Mouse (Mus musculus) CD8-positive naive resting alpha-beta T cell, adult 2 months (primary cell): Measurements from ENCODE around the gene Apol10a.
A peak's percentile ranks its signal among the peaks of the same experiment; 100 is the strongest.
"Not testable (repeated sequence)": the region's sequence is repeated elsewhere in the genome, so short reads cannot be mapped to it uniquely, and the experiment has no call there.

ENCODE experiments used
- DNase-seq, 2 experiments: peaks; one replicate each; pipeline ENCODE4 v3.0.0; 2022; ENCODE audit warnings: low read depth in 2 of 2, low spot score in 2 of 2

The Apol10a gene

GRCm38 (mm10) chr15:77476693-77477092, at the start of gene Apol10a:
Gene Apol10a, plus strand, starts transcription at chr15:77477047.
- DNase-seq: not testable (repeated sequence)

DNA sequence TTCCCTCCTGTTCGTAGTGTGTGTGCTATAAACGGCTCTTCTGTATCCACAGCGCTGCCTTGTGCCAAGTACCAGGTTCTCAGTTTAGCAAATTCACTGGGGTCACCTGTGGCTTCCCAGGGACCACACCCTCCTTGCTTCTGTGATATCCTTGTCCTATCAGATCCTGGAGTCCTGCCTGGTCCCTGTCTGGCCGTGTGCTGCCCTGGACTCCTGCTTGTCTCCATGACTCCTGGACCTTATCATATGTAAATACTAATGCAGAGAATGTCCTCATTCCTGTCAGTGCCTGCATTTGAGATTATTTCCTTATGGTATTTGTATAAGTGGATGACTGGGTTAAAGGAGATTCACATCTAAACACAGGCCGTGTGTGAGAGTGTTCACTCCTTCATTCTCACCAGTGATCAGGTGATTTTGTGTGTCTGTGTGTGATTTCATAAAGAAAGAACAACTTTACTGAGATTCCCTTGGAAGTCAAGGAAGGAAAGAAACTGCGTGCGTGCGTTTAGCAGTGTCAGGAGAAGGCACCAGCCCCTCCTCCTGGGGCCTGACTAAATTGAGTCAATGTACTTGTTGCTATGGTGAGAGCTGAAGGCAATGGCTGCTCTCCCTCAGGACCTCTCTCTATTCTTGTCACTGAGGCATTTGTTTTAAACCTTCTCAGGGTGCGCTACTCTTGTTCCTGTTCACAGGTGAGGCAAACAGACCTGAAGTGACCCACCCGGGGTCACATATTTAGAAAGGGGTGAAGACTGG, 48.0 kb upstream of the Apol10a start:
- not testable (repeated sequence) for DNase-seq

- not testable (repeated sequence) for DNase-seq
Observed at GRCm38 (mm10) chr15:77444746-77445145, 32.1 kb upstream of the Apol10a start.

DNA sequence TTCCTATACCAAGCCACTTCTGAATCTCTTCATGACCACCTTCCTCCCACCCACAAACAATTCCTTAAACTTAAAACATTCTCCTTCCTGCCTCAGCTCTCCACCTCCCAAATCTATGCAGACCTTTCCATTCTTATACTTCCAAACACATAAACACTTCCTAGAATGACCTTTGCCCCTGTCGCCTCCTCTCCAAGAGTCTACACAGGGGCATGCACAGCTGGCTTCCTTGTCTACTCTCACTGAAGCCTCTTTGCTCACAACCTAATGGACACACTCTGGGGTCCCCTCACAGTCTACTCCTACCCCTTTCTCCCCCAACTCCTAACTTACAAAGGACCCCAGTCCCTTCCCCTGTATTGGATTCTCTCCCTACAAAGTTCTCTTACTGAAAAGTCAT, 31.2 kb upstream of the Apol10a start:
- DNase-seq: not testable (repeated sequence)

GRCm38 (mm10) chr15:77447392-77447791, 29.5 kb upstream of the Apol10a start, which contains the start of gene Apol7b:
Gene Apol7b, minus strand, starts transcription at chr15:77447492.
- DNase-seq: not testable (repeated sequence)

GRCm38 (mm10) chr15:77449927-77450326, 26.9 kb upstream of the Apol10a start:
- DNase-seq: peak; percentile 9 to 47

DNA sequence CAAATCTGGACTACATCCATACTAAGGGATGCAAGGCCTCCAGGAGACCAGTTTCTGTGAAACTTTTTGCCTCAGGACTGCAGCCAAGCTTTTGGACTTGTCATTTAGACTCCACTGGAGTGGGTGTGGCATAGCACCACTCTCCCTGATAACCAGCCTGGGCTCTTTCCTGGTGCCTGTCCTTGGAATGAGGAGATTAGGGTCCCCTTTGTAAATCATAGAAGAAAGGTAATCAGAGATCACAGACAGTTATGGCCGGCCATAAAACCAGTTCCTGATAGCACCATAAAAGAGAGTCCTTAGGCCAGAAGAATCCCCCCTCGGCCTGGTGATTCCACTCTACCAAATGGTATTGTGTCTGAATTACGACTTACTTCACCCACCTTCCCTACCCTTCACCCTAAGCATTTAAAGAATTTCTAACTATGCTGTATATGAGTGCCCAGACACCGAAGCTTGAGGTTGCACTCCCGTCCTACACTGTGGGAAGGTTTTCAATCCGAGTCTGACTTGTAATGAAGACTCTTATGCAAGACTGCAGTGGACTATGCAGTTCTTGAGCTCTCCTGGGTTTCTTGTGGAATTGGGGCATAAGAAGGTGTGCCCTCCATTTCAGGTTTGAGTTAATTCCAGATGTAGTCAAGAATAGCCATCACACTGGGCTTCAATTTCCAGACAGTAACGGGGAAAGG, 2.0 kb upstream of the Apol10a start:
- DNase-seq: not testable (repeated sequence)

DNA sequence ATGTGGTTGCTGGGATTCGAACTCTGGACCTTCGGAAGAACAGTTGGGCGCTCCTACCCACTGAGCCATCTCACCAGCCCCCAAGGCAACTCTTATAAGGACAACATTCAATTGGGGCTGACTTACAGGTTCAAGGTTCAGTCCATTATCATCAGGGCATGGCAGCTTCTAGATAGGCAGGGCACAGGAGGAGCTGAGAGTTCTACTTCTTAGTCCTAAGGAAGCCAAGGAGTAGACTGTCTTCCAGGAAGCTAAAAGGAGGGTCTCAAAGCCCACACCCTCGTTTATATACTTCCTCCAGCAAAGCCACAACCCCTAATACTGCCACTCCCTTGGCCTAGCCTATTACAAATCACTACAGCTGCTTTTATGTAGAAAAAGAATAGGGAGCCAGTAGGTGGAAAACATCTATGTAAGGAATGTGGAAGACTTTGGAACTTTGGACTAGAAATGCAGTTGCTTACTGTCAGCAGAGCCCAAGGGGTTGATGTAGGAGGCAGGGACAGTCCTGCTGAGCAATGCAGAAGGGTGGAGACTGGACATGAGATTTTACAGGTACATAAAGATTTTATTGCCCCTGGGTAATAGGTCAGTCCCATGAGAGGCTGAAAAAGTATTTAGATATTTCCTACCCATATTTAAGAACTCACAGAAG, 5.4 kb downstream of the Apol10a start:
- no peak for DNase-seq

GRCm38 (mm10) chr15:77493181-77493580, 16.3 kb downstream of the Apol10a start:
- not testable (repeated sequence) for DNase-seq

GRCm38 (mm10) chr15:77494694-77495093, 17.8 kb downstream of the Apol10a start:
- not testable (repeated sequence) for DNase-seq

DNA sequence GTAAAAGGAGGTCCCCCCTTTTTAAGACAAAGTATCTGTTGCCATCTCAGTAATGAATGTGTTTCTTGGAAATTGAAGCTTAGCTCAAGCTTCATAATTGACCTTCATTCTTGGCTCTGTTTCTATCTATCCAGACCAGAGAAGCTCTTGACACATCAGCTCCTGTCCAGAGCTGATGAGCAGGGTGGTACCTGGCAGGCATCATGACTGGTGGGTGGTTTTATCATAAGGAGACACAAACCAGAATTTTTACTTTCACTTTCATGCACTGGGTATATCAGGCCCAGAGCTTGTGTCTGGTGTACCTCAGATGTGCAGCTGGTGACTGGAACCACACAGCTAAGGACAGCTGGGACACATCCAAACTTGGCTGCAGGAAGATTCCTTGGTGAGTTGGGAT, 31.1 kb downstream of the Apol10a start, which contains the start of gene Apol11a:
Gene Apol11a, plus strand, starts transcription at position 306 of the 400 bp plus-strand sequence.
- DNase-seq: not testable (repeated sequence)

GRCm38 (mm10) chr15:77520596-77520995, 43.7 kb downstream of the Apol10a start:
- not testable (repeated sequence) for DNase-seq

GRCm38 (mm10) chr15:77523186-77523843, 46.5 kb downstream of the Apol10a start:
- DNase-seq: peak in 1 of 2 experiments; percentile 19

DNA sequence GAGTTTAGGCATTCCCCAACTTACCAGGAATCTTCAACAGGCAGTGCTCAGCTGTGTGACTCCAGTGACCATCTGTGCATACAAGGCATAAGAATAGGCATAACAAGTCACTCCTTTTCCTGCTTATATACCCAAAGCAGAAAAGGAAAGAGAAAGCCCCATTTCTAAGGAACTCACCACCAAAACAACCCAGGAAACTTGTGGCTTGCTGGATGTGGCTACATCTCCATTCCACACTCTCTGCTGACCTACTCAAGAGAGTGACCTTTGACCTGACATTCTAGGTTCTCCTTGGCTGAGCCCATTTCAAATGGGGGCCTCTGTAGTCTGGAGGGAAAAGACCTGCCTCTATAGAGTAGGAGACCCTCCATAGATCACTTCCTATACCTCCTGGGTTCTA, 56.4 kb downstream of the Apol10a start, which contains the start of gene Apol7c:
Gene Apol7c, minus strand, starts transcription at position 101 of the 400 bp plus-strand sequence.
- no peak for DNase-seq

DNA sequence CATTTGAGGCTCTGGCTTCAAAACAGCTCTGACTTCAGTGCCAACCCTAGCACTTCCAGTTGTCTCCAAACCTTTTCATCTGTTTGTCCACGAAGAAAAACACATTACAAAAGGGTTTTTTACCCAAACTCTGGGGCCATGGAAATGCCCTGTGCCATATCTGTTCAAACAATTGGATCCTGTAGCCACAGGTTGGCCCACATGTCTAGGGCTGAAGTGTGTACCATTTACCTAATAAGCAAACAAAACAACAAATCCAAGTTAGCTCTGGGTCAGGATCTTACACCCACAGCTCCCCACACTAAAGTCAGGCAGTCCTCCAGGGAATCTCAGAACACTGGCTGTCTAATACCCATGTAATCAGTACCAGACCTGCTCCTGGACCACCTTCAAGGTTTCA, 62.4 kb downstream of the Apol10a start:
- DNase-seq: not testable (repeated sequence)
